Mouse (Mus musculus) CH12F3 (cell line): ENCODE data around the gene Gm42906.

Experiments
- in situ Hi-C: fragments of 300-500 bp; cut with MboI; formaldehyde crosslinking; loops from 2 replicates; pipeline ENCODE4 v1.14.3; 2020; ENCODE audit warnings: low sequenced_read_pairs

The Gm42906 gene

DNA sequence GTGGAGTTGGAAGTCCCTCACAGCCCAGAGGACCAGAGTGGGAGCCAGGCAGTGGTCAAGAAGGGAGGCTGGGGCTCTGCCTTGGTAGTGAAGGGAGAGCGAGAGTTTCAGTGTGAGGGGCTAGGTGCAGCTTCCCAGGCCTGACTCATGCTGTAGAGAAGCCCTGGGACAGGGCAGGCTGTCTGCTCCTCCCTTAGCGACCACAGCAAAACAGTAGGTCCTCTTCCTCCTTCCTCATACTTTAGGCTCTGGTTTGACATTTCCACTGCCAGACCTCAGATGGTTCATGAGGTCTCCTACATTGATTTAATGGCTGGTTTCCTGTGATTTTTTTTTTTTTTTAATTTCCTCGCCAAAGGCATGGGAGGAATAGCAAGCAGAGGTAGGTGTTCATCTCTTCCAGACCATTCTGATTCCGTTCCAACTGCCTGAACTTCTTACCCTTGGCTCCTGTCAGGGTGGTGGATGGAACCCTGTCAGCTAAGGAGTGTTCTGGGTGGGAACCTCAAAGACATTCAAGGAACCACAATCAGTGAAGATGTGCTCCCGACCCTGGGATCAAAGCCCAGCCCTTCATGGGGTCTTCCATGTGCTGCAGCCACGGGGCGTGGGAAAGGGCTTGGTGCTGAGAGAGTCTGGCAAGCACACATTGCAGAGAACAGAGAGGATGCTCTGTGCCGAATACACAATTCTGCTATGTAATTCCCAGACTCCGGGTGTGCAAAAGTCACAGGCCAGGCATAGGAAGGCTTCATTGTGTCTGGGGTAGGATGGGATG lies 341.3 kb downstream of the Gm42906 start:
- in situ Hi-C loops: no loop called here

DNA sequence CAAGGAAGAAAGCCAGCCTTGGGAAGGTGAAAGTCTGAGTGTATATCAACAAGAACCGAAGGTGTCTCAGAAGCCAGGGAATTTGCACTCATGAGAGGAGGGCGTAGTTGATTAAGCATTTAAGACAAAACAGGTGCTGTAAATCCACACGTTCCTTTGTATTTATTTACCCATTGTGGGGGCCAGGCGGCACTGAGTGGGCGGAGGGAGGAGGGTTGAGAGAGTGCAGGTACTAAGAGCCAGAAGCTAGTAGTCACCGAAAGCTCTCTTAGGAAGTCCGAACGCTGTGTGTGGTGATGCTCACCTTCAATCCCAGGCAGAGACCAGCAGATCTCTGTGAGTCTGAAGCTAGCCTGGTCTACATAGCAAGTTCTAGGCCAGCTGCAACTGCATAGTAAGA lies 342.2 kb downstream of the Gm42906 start:
- in situ Hi-C loops: no loop called here

DNA sequence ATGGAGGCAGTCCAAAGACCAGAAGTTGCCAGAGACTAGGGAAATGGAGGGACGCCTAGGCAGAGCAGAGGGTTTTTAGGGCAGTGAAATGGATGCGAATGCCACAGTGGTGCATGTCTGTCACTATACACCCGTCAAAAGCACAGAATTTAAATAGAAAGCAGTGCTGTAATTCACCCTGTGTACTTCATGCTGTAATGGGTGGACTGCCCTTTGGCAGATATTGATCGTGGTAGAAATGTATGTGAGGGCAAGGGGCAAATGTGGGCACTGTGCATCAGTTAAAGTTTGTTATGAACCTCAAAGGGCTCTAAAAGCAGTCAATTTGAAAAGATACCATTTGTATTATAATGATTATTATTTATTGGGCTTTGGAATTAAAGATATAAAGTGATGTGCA lies 347.7 kb downstream of the Gm42906 start:
- in situ Hi-C loops: no loop called here

DNA sequence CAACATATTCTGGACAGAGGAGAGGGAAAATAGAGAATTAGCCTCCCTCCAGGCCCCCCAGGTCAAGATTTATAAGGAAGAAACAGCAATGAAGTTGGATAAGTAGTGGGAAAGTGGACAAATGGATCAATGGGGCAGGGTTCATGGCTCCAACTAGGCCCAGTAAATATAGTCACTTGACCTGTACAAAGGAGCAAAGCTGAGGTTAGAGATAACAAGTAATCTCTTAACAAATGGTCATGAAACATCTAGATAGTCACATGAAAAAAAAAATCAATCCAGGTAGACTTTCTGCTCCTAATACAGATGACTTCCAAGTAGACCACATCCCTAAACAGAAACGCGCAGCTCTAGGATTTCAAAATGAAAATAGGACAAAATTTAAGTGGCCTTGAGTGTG lies 350.0 kb downstream of the Gm42906 start:
- in situ Hi-C loops: no loop called here

DNA sequence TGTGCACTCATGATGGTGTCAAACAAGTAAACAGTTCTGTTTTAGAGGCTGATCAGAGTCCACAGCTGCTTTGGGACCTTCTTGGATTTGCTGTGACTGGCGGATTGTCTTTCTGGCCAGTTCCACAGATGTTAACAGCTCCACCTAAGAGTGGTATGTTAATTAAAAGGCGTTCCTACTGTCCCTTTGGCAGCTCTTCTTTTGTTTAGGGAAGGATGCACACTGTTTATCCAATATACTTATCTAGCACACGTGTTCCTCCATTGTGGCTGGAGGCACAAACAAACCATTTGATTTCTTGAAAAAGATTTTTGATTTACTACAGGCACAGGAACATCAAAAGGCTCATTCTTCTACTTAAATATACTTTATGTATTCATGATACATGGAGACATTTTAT lies 351.0 kb downstream of the Gm42906 start:
- in situ Hi-C loops: no loop called here

DNA sequence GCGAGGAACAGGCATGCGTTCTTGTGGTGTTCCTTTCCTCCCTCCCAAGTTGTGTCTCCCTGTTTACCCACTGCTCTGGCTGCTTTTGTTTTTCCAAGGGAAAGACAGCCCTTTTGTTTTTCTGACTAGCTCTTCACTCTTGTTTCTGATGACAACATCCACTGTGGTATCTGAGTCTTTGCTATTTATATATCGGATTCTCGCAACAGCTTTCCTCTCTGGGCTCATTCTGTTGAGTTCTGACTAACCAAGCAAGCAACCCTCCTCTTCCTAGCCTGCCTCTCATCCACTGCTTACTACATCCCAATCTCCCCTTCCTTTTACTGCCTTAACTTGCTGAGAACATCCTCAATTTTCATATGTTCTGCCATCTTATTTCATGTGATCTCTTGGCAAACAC lies 353.7 kb downstream of the Gm42906 start:
- in situ Hi-C loops: no loop called here

DNA sequence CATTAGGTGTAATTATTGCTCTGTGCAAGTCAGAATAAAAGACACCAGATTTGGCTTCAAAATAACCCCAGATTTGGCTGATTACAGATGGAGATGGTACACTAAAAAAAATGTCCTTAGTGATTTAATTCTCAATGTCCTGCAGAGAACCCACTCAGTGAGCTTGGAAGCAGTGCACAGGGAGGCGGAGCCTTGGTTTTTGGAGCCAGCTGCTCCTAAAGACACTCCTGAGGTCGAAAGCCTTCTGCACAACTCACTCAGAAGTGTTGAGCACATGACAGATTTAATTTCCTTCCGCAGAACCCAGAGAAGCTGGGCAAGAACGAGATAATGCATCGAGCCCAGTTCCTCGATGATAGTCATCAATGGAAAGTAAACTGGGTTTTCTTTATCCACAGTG lies 356.5 kb downstream of the Gm42906 start:
- in situ Hi-C loops: no loop called here

DNA sequence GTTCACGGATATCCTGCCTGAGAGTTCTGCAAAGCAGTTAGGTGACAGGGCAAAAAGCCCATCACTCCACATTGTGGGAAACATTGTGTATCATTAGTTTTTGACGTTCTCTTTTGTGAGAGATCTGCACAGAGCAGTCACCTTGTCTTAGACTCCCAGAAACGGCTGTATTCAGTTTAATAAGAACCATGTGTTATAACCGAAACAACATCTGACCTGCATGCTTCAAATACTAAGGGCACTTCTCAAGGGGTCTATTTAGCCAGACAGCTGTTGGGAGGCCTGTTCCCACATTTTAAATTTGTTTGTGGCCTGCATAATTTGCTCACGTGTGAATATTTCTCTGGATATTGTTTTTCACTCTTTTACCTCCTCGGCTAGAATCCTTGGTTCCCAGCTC lies 357.1 kb downstream of the Gm42906 start:
- in situ Hi-C loops: no loop called here

DNA sequence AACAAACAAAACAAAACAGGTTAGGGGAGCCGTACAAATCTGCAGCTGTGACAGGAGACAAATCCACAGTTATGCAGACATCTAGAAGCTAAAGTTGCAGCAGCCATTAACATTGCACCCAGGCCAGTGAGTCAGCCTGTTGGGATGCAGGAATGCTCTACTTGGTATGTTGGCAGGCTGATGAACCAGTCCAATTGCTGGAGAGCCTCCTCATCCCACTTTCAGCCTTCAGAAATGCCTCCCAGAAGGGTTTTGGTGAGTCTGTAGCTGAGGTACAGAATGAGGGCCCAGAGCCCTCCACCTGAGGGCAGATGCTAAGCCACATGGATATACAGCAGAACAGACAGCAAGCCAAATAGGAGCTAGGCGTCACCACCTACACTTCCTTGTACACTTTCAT lies 358.4 kb downstream of the Gm42906 start:
- in situ Hi-C loops: no loop called here

DNA sequence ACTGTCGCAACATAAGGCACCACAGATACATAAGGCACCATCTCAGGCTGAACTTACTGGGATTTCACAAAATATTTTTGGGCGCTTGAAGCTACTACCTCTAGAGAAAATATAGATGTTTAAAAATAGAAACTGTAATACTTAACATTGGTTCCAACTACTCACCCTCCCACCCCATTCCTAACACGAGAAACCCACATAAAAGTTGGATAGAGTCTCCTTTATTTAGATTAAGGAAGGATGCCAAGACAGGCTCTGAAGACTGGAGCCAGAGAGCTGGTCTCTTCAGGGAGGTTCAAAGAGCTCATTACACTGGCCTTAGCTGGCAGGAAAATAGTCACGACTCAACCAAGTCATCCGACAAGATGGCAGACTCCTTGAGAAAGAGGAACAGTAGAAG lies 361.9 kb downstream of the Gm42906 start:
- in situ Hi-C loops: no loop called here

DNA sequence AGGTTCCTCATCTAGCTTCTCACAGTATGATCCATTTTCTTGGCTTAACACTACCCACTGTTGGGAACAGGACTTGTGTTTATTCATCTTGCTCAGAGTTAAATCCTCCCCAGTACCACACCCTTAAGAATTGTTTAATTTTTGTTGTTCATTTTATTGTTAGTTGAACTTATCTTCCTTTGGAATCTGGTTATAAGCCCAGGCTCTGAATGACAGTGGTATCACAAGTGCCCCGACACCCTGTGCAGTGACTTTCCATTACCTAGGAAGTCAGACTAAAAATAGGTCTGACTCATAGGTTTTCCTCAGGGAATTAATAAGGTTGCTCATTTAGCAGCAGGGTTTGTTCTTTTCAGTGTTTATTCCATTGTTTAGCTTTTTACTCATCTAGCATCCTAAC lies 362.7 kb downstream of the Gm42906 start:
- in situ Hi-C loops: no loop called here

DNA sequence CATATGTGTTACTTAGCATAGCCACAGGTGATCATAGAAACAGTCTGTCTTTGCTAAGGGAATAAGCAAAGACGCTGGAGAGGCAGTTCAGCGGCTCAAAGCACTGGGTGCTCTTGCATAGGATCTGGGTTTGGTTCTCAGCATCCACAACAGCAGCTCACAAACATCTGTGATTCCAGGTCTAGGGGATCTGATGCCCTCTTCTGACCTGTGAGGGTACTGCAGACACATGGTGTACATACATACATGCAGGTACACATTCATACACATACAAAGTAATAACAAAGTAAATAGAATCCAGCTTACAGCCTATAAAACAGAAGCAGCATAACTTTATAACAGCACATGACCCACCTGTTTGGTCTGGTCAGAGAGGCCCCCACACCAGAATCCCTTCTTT lies 366.0 kb downstream of the Gm42906 start:
- in situ Hi-C loops: no loop called here

DNA sequence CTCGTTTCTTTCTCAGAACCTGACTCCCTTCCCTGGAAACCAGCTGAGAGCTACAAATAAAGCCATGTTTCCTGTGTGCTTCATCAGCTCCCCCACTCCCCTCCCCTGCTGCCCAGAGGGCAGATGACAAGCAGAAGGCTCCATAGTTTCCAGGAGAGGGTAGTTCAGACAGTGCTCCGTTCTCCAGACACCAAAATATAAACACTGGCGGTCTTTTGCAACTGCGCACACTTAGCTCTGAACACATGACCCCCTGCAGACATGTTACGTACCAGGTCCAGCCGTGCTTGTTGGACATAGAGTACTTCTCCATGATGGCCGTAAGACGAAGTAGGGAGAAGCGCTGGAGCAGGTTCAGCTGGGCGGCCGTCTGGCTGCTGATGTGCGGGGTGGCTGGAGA lies 367.5 kb downstream of the Gm42906 start:
- in situ Hi-C loops: no loop called here

DNA sequence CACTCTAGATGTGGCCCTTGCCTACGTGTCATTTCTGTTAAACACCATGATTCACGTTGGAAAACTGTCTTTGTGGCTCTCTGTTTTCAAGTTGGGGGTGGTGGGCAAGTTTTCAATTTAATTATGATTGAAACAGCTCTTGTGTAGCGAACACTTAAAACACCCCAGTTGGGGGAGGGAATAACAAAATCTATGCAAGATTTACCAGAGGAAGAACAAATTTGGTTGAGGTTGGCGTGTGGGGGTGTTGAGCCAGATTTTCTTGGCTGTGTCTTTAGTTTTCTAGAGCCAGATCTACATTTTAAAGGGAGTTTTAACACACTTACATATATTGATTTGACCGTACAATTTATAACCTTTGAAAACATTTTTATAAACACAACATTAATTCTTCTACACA lies 368.2 kb downstream of the Gm42906 start:
- in situ Hi-C loops: no loop called here

DNA sequence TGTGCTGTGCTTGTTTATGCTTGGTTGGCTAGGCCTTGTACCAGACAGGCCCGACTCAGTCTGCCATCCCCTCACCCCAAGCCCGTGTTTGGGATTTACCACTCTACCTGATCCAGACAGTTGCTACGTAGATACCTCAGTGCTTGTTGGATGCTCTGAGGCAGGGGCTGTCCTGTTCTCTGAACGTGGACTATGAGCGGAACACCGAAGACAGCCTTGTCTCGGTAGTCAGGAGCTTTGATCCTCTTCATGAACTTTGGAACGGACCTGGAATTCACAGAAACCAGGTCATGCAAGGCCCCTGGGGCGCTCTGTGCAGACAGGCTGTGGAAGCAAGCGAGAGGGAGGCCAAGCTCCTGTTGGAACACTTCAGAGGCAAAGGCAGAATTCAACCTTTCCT lies 368.6 kb downstream of the Gm42906 start:
- in situ Hi-C loops: no loop called here

DNA sequence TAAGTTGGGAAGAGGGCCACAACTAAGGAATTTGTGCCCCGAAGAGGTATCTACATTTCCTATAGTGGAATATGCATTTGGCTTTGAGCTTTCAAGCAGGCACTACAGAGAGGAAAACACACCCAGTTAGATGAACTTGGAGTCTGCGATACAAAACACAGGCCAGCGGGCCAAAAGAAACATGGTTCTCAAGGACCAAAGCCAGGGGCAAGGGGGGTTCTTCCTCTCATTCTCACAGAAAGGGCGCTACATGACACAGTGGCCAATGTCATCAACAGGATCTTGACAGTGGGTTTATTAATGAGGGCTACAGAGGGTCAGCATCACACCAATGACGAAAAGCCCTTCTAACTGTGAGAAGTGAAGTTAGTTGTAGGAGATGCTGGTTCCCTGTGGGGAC lies 370.2 kb downstream of the Gm42906 start:
- in situ Hi-C loops: no loop called here

DNA sequence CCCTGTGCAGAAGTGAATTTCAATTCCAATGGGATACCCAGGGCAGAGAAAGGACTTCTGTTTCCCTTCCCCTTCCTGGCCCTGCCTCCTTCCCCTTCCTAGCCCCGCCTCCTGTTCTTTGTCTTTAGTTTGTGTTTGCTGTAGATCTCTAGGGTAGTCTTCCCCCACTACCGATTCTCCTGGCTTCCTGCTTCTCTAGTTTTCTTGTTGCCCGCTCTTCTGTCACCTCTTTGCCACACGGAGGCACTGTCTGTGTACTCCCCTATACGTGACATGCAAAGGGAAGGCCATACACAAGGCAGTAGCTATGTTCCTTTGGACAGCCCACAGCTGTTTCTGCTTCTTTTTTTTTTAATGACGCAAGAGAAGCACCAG lies 371.1 kb downstream of the Gm42906 start:
- in situ Hi-C loops: no loop called here

DNA sequence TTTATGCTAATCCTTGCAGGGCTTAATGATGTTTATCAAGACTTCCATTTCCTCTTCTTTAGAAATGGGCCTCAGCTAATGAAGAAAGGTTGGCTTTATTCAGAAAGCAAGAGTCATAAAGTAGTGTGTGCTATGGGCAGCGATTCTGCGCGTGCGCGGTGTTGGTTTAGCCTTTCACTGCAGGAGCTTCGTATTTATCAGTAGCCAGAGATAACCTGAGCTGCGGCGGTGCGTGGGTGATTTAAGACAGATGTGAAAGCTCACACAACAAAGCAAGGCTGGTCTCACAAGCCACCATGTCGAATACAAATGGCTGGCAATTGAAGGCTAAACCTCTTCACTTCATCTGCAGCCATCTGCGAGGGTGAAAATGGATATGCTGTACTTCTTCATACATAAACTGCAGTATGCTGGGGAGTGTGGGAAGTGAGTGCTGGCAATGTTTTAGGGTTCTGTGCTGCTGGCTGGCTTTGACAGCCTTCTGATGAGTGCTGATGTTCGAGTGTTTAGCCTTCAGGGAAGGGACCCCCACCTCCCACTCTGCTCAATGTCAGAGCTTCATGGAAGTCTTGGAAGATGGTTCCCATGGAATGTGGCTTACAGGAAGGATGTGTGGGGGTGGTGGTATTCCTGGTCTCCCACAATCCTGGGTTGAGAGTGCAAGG lies 371.6 kb downstream of the Gm42906 start:
- in situ Hi-C loops: no loop called here

DNA sequence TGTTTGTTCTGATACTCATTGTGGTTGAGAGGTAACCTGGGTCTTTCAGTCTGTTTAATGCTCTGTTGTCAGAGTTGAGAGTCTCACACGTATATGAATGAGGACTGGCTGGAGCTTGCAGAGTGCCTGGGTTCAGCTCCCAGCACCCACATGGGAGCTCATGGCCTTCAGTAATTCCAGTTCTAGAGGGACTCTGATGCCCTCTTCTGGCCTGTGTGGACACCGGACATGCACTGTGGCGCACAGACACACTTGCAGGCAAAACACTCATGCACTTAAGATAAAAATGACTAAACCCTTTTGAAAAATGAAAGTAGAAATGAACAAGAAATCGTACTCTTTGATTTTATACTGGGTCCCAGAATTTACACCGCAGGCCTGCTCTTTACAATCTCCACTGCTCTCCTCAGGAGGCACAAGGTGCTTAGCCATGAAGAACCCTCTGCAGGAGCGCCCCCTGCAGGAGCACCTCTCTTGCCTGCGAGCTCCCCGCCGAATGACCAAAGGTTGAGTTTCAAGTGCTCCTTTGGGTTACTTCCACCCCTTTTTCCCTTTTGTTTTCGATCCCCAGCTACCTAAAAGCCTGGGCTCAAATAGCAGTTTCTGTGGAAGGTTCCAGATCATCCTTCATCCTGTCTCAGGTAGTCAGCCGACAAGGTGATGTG lies 372.4 kb downstream of the Gm42906 start:
- in situ Hi-C loops: no loop called here

DNA sequence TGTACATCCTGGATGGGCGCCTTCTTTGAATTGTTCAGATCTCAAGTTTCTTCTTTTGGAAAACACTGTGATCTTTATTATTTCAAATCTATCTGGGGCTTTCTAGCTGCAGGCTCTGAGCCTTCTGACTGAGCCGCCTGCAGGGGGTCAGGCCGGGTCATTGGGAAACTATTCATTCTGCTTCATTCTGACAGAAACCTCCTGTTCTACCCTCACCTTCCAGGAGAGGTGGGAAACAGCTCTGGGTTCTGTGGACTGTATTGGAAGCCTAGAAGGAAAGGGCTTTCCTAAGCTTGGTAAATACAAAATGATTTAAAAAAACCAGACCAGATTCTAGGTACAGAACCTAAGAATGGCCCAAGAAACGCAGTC lies 373.2 kb downstream of the Gm42906 start:
- in situ Hi-C loops: no loop called here

DNA sequence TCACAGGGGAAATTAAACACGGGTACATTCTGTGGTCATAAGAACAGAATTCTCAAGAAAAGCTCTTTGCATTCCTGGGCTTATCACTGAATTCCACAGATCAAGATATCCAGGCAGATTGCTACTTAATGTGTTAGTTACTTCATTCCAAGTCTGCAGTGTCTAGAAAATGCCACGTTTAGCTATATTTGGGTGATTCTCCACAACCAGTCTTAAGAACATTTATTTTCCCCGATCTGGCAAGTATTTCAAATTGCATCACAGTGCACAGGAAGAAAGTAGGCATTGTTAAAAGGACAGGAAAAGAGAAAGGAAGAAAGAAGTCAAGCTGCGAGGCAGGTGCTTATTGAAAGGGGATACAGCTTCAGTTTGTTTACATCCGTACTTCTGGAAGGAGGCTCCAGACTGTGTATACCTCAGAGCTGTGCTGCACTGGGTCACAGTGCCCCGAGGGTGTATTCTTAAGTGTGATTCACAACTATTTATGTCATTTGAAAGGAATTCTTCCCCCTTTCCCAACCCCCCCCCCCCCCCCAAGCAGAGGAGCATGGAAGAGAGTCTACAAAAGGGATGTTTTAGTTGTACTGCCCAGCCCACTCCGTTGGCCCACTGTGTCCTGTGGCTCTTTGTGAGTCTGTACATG lies 373.7 kb downstream of the Gm42906 start:
- in situ Hi-C loops: no loop called here

DNA sequence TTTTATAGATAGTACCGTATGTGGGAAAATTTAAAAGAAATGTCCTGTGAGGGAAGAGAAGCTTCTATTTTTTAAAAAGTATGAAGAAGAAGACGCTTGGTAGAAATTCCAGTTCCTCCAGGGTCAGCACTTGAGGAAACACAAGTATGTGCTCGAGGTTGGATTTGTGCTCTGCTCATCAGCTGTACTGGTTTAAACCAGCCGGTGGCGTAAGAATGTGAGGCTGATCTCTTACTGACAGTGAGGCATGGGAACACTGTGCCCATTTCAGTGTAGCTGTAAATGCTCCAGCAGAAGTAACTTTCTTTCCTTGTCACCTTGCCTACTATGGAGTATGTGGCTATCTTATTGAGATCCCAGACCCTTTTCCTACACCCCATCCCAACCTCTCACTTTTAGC lies 374.8 kb downstream of the Gm42906 start:
- in situ Hi-C loops: no loop called here
